Mouse (Mus musculus) liver, embryonic 14.5 days (tissue): ENCODE data around the gene Gm29423. TPM values are rescaled to one million over a fixed set of nuclear protein-coding genes. Genes with fewer than 3 reads are reported as not detected.
"Not testable (repeated sequence)": the region's sequence is repeated elsewhere in the genome, so short reads cannot be mapped to it uniquely, and the experiment has no call there.

Experiments
- ATAC-seq: fragments of 200-750 bp; cut with Nextera tagmentation; 2 replicates; pipeline ENCODE4 v1.8.0; 2017; ENCODE audit warnings: moderate number of reproducible peaks, mild to moderate bottlenecking, moderate library complexity; ENCODE audit not compliant: insufficient read depth
- DNase-seq, 3 experiments: peaks; one replicate each; pipeline ENCODE4 v3.0.0-alpha.2; 2012 to 2013; ENCODE audit warnings: low read depth in 3 of 3, low spot score in 3 of 3
- H3K27ac ChIP-seq: fragments of 300-500 bp; sonication (generic); 2 replicates; pipeline ENCODE4 v1.5.1; 2014; ENCODE audit warnings: moderate library complexity, mild to moderate bottlenecking, control low read depth, inconsistent platforms
- H3K27me3 ChIP-seq: fragments of 300-500 bp; sonication (generic); 2 replicates; pipeline ENCODE4 v1.6.1; 2014; ENCODE audit warnings: mild to moderate bottlenecking, low read length, moderate library complexity; ENCODE audit not compliant: control insufficient read depth, insufficient read depth
- H3K36me3 ChIP-seq: fragments of 300-500 bp; sonication (generic); replicated peaks from 2 replicates; pipeline ENCODE4 v1.6.1; 2014; ENCODE audit warnings: low read depth; ENCODE audit not compliant: control insufficient read depth, insufficient read depth
- H3K4me1 ChIP-seq, 2 experiments: fragments of 200-500 bp in 1 of 2; fragments of 300-500 bp in 1 of 2; sonication (generic) in 1 of 2; replicated peaks; 2 replicates each; pipeline ENCODE4 v1.6.1; 2012 to 2014; ENCODE audit warnings: antibody characterized with exemption in 1 of 2, inconsistent platforms in 1 of 2, low read length in 1 of 2; ENCODE audit not compliant: control insufficient read depth in 2 of 2, insufficient read depth in 2 of 2
- H3K4me2 ChIP-seq: fragments of 300-500 bp; sonication (generic); 2 replicates; pipeline ENCODE4 v1.6.1; 2014; ENCODE audit warnings: low read depth, mild to moderate bottlenecking, control low read depth, moderate library complexity
- H3K4me3 ChIP-seq, 2 experiments: fragments of 200-500 bp in 1 of 2; fragments of 300-500 bp in 1 of 2; sonication (generic) in 1 of 2; 2 replicates each; pipeline ENCODE4 v1.5.1; 2012 to 2014; ENCODE audit warnings: low read depth in 2 of 2, low read length in 2 of 2, mild to moderate bottlenecking in 2 of 2, control low read depth in 1 of 2, inconsistent platforms in 1 of 2, moderate library complexity in 1 of 2; ENCODE audit not compliant: insufficient read depth in 1 of 2
- H3K9ac ChIP-seq: fragments of 300-500 bp; sonication (generic); replicated peaks from 2 replicates; pipeline ENCODE4 v1.6.1; 2014; ENCODE audit warnings: mild to moderate bottlenecking, control low read depth, moderate library complexity
- H3K9me3 ChIP-seq: fragments of 300-500 bp; sonication (generic); 2 replicates; pipeline ENCODE4 v1.6.1; 2016; ENCODE audit warnings: low read length, mixed read lengths; ENCODE audit not compliant: control insufficient read depth
- WGBS: fragments of 180-500 bp; shearing (Covaris S2); extraction: QIAGEN DNeasy Blood & Tissue Kit; methylation state at CpG from one replicate; pipeline ENCODE4 v1.1.7; 2014; ENCODE audit not compliant: insufficient replicate concordance; 5-methylcytosine and 5-hydroxymethylcytosine counted together
- polyA plus RNA-seq, 2 experiments: library from polyadenylated mRNA; depleted of rRNA in 1 of 2; stranded (reverse) in 1 of 2; unstranded in 1 of 2; fragments of >200 nt; fragmentation: Nextera tagmentation in 1 of 2; extraction: Ambion mirVana in 1 of 2; gene quantifications; 2 replicates each; pipeline versions ENCODE4 v1.2.1 to v1.2.3; 2012 to 2014

Gene Gm29423
- polyA plus RNA-seq (2012; rRNA removed): not detected in 2 replicates
- not detected in 2 replicates for polyA plus RNA-seq (2014; fragmentation: Nextera tagmentation; extraction: Ambion mirVana)

DNA sequence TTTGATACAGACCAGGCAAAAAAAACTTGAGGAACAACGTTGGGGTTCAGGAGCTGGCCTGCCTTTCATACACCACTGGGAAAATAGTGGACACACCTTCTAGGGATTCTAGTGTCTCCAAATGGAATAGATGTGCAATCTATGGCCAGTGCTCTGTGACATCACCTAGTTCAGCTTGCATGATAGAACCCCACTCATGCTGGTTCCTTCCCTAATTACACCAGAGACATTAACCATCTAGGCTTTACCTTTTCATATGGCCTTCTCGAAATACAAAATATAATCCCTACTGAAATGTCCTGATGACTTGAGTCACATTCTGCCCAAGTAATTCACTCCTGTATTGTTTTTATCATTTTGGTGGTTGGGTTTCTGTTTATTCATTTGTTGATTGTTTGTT lies at the start of gene Gm29423, which contains the start of gene Gm29644:
Gm29423 (minus strand) TSS at position 101 of the 400 bp plus-strand sequence.
Gm29644 (minus strand) TSS at position 157 of the 400 bp plus-strand sequence.
- H3K4me3 ChIP-seq, H3K9ac ChIP-seq, H3K4me1 ChIP-seq, H3K4me2 ChIP-seq, H3K9me3 ChIP-seq, ATAC-seq, DNase-seq, H3K36me3 ChIP-seq, H3K27me3 ChIP-seq, H3K27ac ChIP-seq: not testable (repeated sequence)
- no CpG with 5 or more reads among the region's 2 CpGs for WGBS

DNA sequence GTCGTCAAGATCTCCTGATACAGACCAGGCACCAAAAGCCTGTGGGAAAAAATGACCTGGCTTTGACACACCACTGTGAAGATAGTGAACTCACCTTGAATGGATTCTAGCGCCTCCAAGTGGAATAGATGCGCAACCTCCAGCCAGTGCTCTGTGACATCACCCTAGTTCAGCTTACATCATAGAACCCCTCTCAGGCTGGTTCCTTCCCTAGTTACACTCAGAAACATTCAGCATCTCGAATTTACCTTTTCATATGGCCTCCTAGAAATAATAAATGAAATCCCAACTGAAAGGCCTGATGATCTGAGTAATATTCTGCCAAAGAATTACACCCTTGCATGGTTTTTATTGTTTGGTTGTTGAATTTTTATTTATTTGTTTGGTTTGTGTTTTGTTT lies 29.5 kb downstream of the Gm29423 start, which contains the start of gene Gm21118:
Gm21118 (minus strand) TSS at position 101 of the 400 bp plus-strand sequence.
- H3K36me3 ChIP-seq, H3K4me3 ChIP-seq, H3K27me3 ChIP-seq, H3K4me1 ChIP-seq, H3K27ac ChIP-seq, DNase-seq, H3K4me2 ChIP-seq, H3K9me3 ChIP-seq, ATAC-seq, H3K9ac ChIP-seq: not testable (repeated sequence)
- no CpG with 5 or more reads among the region's 4 CpGs for WGBS

Other genes starting within 250 kb of the Gm29423 start
- gene Gm21118, start 29.6 kb downstream of the Gm29423 start, polyA plus RNA-seq (2012; rRNA removed): not detected in 2 replicates
- gene Gm21118, start 29.6 kb downstream of the Gm29423 start, polyA plus RNA-seq (2014; fragmentation: Nextera tagmentation; extraction: Ambion mirVana): not detected in 2 replicates
- not detected in 2 replicates for gene Gm29644, start 56 bp upstream of the Gm29423 start, polyA plus RNA-seq (2012; rRNA removed)
- not detected in 2 replicates for gene Gm29644, start 56 bp upstream of the Gm29423 start, polyA plus RNA-seq (2014; fragmentation: Nextera tagmentation; extraction: Ambion mirVana)
- gene Gm20888, start 138.6 kb upstream of the Gm29423 start, polyA plus RNA-seq (2012; rRNA removed): not detected in 2 replicates
- not detected in 2 replicates for gene Gm20888, start 138.6 kb upstream of the Gm29423 start, polyA plus RNA-seq (2014; fragmentation: Nextera tagmentation; extraction: Ambion mirVana)